Mouse (Mus musculus) liver, adult 2 months (tissue): ENCODE results near the gene Szt2. TPM values are rescaled to one million over a fixed set of nuclear protein-coding genes. Genes with fewer than 3 reads are reported as not detected.

Experiments used
- DNase-seq: peaks from one replicate; pipeline ENCODE4 v3.0.0-alpha.2; 2011; ENCODE audit warnings: low read depth, low spot score; ENCODE audit errors: extremely low read depth
- H3K27ac ChIP-seq: fragments of 200-500 bp; replicated peaks from 2 replicates; pipeline ENCODE4 v1.5.1; 2012; ENCODE audit warnings: low read depth, mild to moderate bottlenecking, control low read depth, inconsistent platforms, low read length; ENCODE audit not compliant: insufficient read depth
- H3K27me3 ChIP-seq: fragments of 200-500 bp; 2 replicates; pipeline ENCODE4 v1.6.1; 2012; ENCODE audit warnings: mild to moderate bottlenecking, moderate library complexity, low read length, inconsistent platforms; ENCODE audit not compliant: control insufficient read depth, insufficient read depth
- H3K36me3 ChIP-seq: fragments of 200-500 bp; 2 replicates; pipeline ENCODE4 v1.6.1; 2012; ENCODE audit warnings: low read length, inconsistent platforms; ENCODE audit not compliant: control insufficient read depth, insufficient read depth
- H3K4me1 ChIP-seq: fragments of 200-500 bp; 2 replicates; pipeline ENCODE4 v1.6.1; 2011; ENCODE audit warnings: low read length; ENCODE audit not compliant: control insufficient read depth, insufficient read depth
- H3K4me3 ChIP-seq: fragments of 200-500 bp; 2 replicates; pipeline ENCODE4 v1.5.1; 2011; ENCODE audit warnings: low read depth, mild to moderate bottlenecking, control low read depth, low read length, moderate library complexity; ENCODE audit not compliant: insufficient read depth
- H3K79me2 ChIP-seq: fragments of 200-500 bp; 2 replicates; pipeline ENCODE4 v1.6.1; 2012; ENCODE audit warnings: inconsistent platforms, mild to moderate bottlenecking, low read length, moderate library complexity; ENCODE audit not compliant: control insufficient read depth, insufficient read depth
- H3K9ac ChIP-seq: fragments of 200-500 bp; 2 replicates; pipeline ENCODE4 v1.6.1; 2012; ENCODE audit warnings: low read depth, mild to moderate bottlenecking, control low read depth, inconsistent platforms, low read length
- CTCF ChIP-seq: fragments of 200-500 bp; IDR thresholded peaks from 2 replicates; pipeline ENCODE4 v1.5.1; 2011; ENCODE audit warnings: low read depth, low read length, control low read depth
- POLR2A ChIP-seq: fragments of 200-500 bp; IDR thresholded peaks from 2 replicates; pipeline ENCODE4 v1.6.1; 2011; ENCODE audit warnings: low read length, control low read depth; ENCODE audit not compliant: insufficient read depth; ENCODE audit errors: extremely low read depth
- WGBS: fragments of 180-500 bp; shearing (Covaris S2); methylation state at CpG from one replicate; pipeline ENCODE4 v1.1.7; 2018; 5-methylcytosine and 5-hydroxymethylcytosine counted together
- polyA plus RNA-seq: library from polyadenylated mRNA; depleted of rRNA; stranded (reverse); fragments of >200 nt; gene quantifications from 2 replicates; pipeline ENCODE4 v1.2.3, GENCODE M21; 2012
- total RNA-seq: library from RNA; depleted of rRNA; stranded (reverse); fragments of >200 nt; gene quantifications from 2 replicates; pipeline ENCODE4 v1.2.3, GENCODE M21; 2014

The Szt2 gene
- total and polyA plus RNA-seq, 2 experiments: 3.0 to 11.9 TPM

DNA sequence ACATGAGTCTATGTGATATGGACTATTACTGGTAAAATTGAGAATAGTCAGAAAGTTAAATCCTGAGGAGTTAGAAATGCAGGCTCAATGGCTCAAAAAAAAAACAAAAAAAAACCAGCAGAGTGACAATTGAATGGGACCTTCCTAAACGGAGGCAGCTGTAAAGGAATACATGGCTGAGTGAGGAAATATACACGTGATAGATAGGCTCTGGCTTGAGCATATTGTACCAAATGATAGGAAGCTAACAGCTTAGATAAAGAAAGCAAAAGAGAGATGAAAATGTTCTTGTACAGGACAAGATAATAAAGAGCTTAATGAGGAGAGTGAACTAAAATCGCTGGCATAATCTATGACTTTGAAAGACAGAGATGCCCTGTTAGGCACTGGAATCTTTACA is 54.8 kb downstream of the Szt2 start:
- H3K36me3 ChIP-seq: no peaks in the 10 kb centered on the region
- H3K4me3 ChIP-seq: no peak overlapping the region
- TF ChIP-seq POLR2A (no peak), CTCF (no peak)
- H3K4me1 ChIP-seq: peaks cover 9% of the 10 kb centered on the region
- no peaks in the 10 kb centered on the region for H3K27me3 ChIP-seq
- no peaks in the 10 kb centered on the region for H3K79me2 ChIP-seq
- H3K9ac ChIP-seq: no peak overlapping the region
- no peak overlapping the region for H3K27ac ChIP-seq
- no peak for DNase-seq
- 86% methylated on average over 3 of the region's 3 CpGs for WGBS

GRCm38 (mm10) chr4:118353689-118354088 is 55.4 kb downstream of the Szt2 start:
- H3K36me3 ChIP-seq: no peaks in the 10 kb centered on the region
- TF ChIP-seq CTCF (no peak), POLR2A (no peak)
- H3K4me3 ChIP-seq: no peak overlapping the region
- no peak for DNase-seq
- H3K27me3 ChIP-seq: no peaks in the 10 kb centered on the region
- no peak overlapping the region for H3K27ac ChIP-seq
- 82% methylated on average over 6 of the region's 6 CpGs for WGBS
- H3K4me1 ChIP-seq: peaks cover 8% of the 10 kb centered on the region
- no peak overlapping the region for H3K9ac ChIP-seq
- no peaks in the 10 kb centered on the region for H3K79me2 ChIP-seq

GRCm38 (mm10) chr4:118351828-118352227 is 57.2 kb downstream of the Szt2 start:
- WGBS: 96% methylated on average over 3 of the region's 3 CpGs
- TF ChIP-seq POLR2A (no peak), CTCF (no peak)

DNA sequence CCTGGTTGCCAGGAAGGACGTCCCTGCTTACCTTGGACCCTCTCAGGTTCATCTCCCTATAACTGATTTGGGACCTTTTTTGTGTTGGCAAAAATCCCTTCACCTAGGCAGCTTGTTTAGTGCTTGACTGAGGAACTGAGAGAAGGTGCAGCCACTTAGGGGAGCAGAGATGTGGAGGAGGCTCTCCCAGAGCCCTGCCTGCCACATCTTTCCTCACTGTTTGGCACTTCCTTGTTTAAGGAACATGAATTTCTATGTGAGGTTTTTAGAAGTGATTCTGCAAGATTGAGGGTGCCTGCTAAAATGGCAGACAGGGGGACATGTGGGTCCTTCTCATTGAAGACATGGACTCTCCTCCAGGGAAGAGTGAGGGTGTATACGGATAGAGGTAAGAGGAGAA is 58.2 kb downstream of the Szt2 start:
- H3K4me1 ChIP-seq: no peaks in the 10 kb centered on the region
- no peak overlapping the region for H3K9ac ChIP-seq
- no peak overlapping the region for H3K4me3 ChIP-seq
- no peak for DNase-seq
- no peaks in the 10 kb centered on the region for H3K27me3 ChIP-seq
- TF ChIP-seq CTCF (no peak), POLR2A (no peak)
- no peak overlapping the region for H3K27ac ChIP-seq
- no peaks in the 10 kb centered on the region for H3K79me2 ChIP-seq
- H3K36me3 ChIP-seq: no peaks in the 10 kb centered on the region
- 77% methylated on average over 2 of the region's 2 CpGs for WGBS

More at GRCm38 (mm10) chr4:118351828-118352227, 57.2 kb downstream of the Szt2 start:
- no peaks in the 10 kb centered on the region for H3K27me3 ChIP-seq
- no peak overlapping the region for H3K4me3 ChIP-seq
- DNase-seq: no peak
- H3K9ac ChIP-seq: no peak overlapping the region
- H3K79me2 ChIP-seq: no peaks in the 10 kb centered on the region
- H3K27ac ChIP-seq: no peak overlapping the region
- no peaks in the 10 kb centered on the region for H3K36me3 ChIP-seq
- H3K4me1 ChIP-seq: peaks cover 5% of the 10 kb centered on the region; the same call in 1 of the 2 replicates

- Histone ChIP-seq H3K27me3 (no peaks in the 10 kb centered on the region), H3K9ac (no peak overlapping the region), H3K4me3 (no peak overlapping the region), H3K27ac (no peak overlapping the region), H3K79me2 (no peaks in the 10 kb centered on the region), H3K4me1 (no peaks in the 10 kb centered on the region), H3K36me3 (no peaks in the 10 kb centered on the region)
- DNase-seq: no peak
- no peak for TF ChIP-seq POLR2A
- TF ChIP-seq CTCF: no peak
- 73% methylated on average over 13 of the region's 13 CpGs for WGBS
Observed at GRCm38 (mm10) chr4:118347529-118348309, 61.4 kb downstream of the Szt2 start.

- 89% methylated on average over 3 of the region's 3 CpGs for WGBS
- Histone ChIP-seq H3K36me3 (no peaks in the 10 kb centered on the region), H3K79me2 (no peaks in the 10 kb centered on the region), H3K27me3 (no peaks in the 10 kb centered on the region), H3K4me3 (no peak overlapping the region), H3K27ac (no peak overlapping the region), H3K9ac (no peak overlapping the region), H3K4me1 (no peaks in the 10 kb centered on the region)
- no peak for TF ChIP-seq CTCF
- no peak for TF ChIP-seq POLR2A
- DNase-seq: no peak
Observed at GRCm38 (mm10) chr4:118341447-118341846, 67.6 kb downstream of the Szt2 start.
